Mouse (Mus musculus): ENCODE measurements at regions not wholly inside any gene's neighbourhood (a gene's known extent, or its start where the extent isn't known, plus 50 kb on each side); places are given as distances from the start of the nearest gene placed in this dataset.

- intact Hi-C loops (cut with DNase I; ENCODE audit: low total_unique reads): no loop called here
- DNase-seq: no peak
Measured at GRCm38 (mm10) chr4:153542631-153543031, 60.0 kb upstream of the Ajap1 start.

- intact Hi-C loops (cut with DNase I; ENCODE audit: low total_unique reads): no loop called here
- no peak for DNase-seq
Measured at GRCm38 (mm10) chr4:153543900-153544648, 61.5 kb upstream of the Ajap1 start.

- intact Hi-C loops (cut with DNase I; ENCODE audit: low total_unique reads): no loop called here
Measured at GRCm38 (mm10) chr4:153546709-153547108, 64.1 kb upstream of the Ajap1 start.

GRCm38 (mm10) chr4:153547111-153547510 lies 64.5 kb upstream of the Ajap1 start:
- no peak for DNase-seq
- intact Hi-C loops (cut with DNase I; ENCODE audit: low total_unique reads): no loop called here

More at GRCm38 (mm10) chr4:153546709-153547108, 64.1 kb upstream of the Ajap1 start:
- no peak for DNase-seq

- DNase-seq: no peak
- intact Hi-C loops (cut with DNase I; ENCODE audit: low total_unique reads): no loop called here
Measured at GRCm38 (mm10) chr4:153547871-153548270, 65.3 kb upstream of the Ajap1 start.

- intact Hi-C loops (cut with DNase I; ENCODE audit: low total_unique reads): no loop called here
- DNase-seq: no peak
Measured at GRCm38 (mm10) chr4:153551291-153551690, 68.7 kb upstream of the Ajap1 start.

- intact Hi-C loops (cut with DNase I; ENCODE audit: low total_unique reads): no loop called here
- DNase-seq: no peak
Measured at GRCm38 (mm10) chr4:153552483-153552882, 69.9 kb upstream of the Ajap1 start.

- intact Hi-C loops (cut with DNase I; ENCODE audit: low total_unique reads): no loop called here
- no peak for DNase-seq
Measured at GRCm38 (mm10) chr4:153557812-153558608, 75.4 kb upstream of the Ajap1 start.

GRCm38 (mm10) chr4:153559568-153559967 lies 77.0 kb upstream of the Ajap1 start:
- intact Hi-C loops (cut with DNase I; ENCODE audit: low total_unique reads): no loop called here
- no peak for DNase-seq

GRCm38 (mm10) chr4:153560193-153560592 lies 77.6 kb upstream of the Ajap1 start:
- intact Hi-C loops (cut with DNase I; ENCODE audit: low total_unique reads): no loop called here
- no peak for DNase-seq

- intact Hi-C loops (cut with DNase I; ENCODE audit: low total_unique reads): no loop called here
- no peak for DNase-seq
Measured at GRCm38 (mm10) chr4:153560956-153561355, 78.3 kb upstream of the Ajap1 start.

GRCm38 (mm10) chr4:153561991-153562390 lies 79.4 kb upstream of the Ajap1 start:
- intact Hi-C loops (cut with DNase I; ENCODE audit: low total_unique reads): no loop called here
- no peak for DNase-seq

GRCm38 (mm10) chr4:153567329-153567973 lies 84.8 kb upstream of the Ajap1 start:
- no peak for DNase-seq
- intact Hi-C loops (cut with DNase I; ENCODE audit: low total_unique reads): no loop called here

GRCm38 (mm10) chr4:153573180-153573769 lies 90.7 kb upstream of the Ajap1 start:
- intact Hi-C loops (cut with DNase I; ENCODE audit: low total_unique reads): no loop called here
- no peak for DNase-seq

- intact Hi-C loops (cut with DNase I; ENCODE audit: low total_unique reads): no loop called here
- DNase-seq: no peak
Measured at GRCm38 (mm10) chr4:153593291-153593690, 110.7 kb upstream of the Ajap1 start.

- intact Hi-C loops (cut with DNase I; ENCODE audit: low total_unique reads): no loop called here
Measured at GRCm38 (mm10) chr4:153599794-153600370, 117.3 kb upstream of the Ajap1 start.

GRCm38 (mm10) chr4:153602496-153602895 lies 119.9 kb upstream of the Ajap1 start:
- no peak for DNase-seq
- intact Hi-C loops (cut with DNase I; ENCODE audit: low total_unique reads): no loop called here

More at GRCm38 (mm10) chr4:153599794-153600370, 117.3 kb upstream of the Ajap1 start:
- no peak for DNase-seq

GRCm38 (mm10) chr4:153603056-153603840 lies 120.6 kb upstream of the Ajap1 start:
- intact Hi-C loops (cut with DNase I; ENCODE audit: low total_unique reads): no loop called here
- no peak for DNase-seq

- intact Hi-C loops (cut with DNase I; ENCODE audit: low total_unique reads): no loop called here
- DNase-seq: peak; percentile 47
Measured at GRCm38 (mm10) chr4:153603936-153604335, 121.3 kb upstream of the Ajap1 start.
